In the genomic region with DNA sequence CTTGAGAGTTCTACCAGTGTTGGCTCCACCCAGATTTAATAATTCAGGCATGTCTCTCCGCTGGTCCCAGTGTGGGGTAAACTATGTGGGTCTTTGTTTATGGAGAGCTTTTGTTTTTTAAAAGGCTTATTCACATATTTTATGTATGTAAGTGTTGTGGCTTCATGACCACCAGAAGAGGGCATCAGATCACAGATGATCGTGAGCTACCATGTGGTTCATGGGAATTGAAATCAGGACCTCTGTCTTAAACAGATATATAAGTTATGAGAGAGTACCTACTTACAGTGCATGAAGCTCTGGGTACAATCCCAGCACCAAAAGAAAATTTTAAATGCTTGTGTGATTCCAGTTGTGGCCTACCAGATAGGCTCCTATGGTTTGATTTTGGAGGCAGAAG, we compare ENCODE assay signal across 13 mouse cellular contexts. TPM values are rescaled to one million over a fixed set of nuclear protein-coding genes. Genes with fewer than 3 reads are reported as not detected.
DNase-seq lines count a peak whose midpoint lies in the region; ATAC-seq lines count a peak whose summit lies in the region.
"Had no signal": no experiment of that assay in that cellular context is flagged by ENCODE, and none has a peak within 500 bp of the region (broad histone marks: within the 10 kb centered on the region; RNA-seq: fewer than 3 reads in every experiment).

No protein-coding gene starts in this region.

- H3K27me3 ChIP-seq in embryonic facial prominence, embryonic 11.5 days (ENCODE audit: control insufficient read depth, insufficient read depth, low read length), result no peaks in the 10 kb centered on the region
- no peaks in the 10 kb centered on the region for H3K27me3 ChIP-seq in embryonic facial prominence, embryonic 10.5 days (replicated peaks; ENCODE audit: low read depth, poor library complexity, severe bottlenecking)
- H3K27me3 ChIP-seq in lung, embryonic 16.5 days (ENCODE audit: control insufficient read depth, insufficient read depth, low read depth, low read length), result no peaks in the 10 kb centered on the region
- H3K27me3 ChIP-seq: embryonic facial prominence, embryonic 12.5 days had no signal

- no peaks in the 10 kb centered on the region for H3K9me3 ChIP-seq in embryonic facial prominence, embryonic 11.5 days (replicated peaks; ENCODE audit: control insufficient read depth, low read length)
- no peaks in the 10 kb centered on the region for H3K9me3 ChIP-seq in embryonic facial prominence, embryonic 10.5 days
- no peaks in the 10 kb centered on the region for H3K9me3 ChIP-seq in lung, embryonic 16.5 days (ENCODE audit: control insufficient read depth, low read length)
- H3K9me3 ChIP-seq: embryonic facial prominence, embryonic 12.5 days had no signal

- H3K36me3 ChIP-seq in embryonic facial prominence, embryonic 11.5 days (replicated peaks; ENCODE audit: control insufficient read depth, insufficient read depth, low read depth, low read length), result no peaks in the 10 kb centered on the region
- no peaks in the 10 kb centered on the region for H3K36me3 ChIP-seq in embryonic facial prominence, embryonic 10.5 days (replicated peaks)
- H3K36me3 ChIP-seq in lung, embryonic 16.5 days (ENCODE audit: control insufficient read depth, insufficient read depth, low read length), result no peaks in the 10 kb centered on the region
- H3K36me3 ChIP-seq: embryonic facial prominence, embryonic 12.5 days had no signal

- no peak for ATAC-seq in embryonic facial prominence, embryonic 11.5 days (replicated peaks; ENCODE audit: insufficient number of reproducible peaks, low FRiP score, low TSS enrichment, low read depth)
- ATAC-seq in lung, embryonic 16.5 days (ENCODE audit: low read depth), result 0 out of 2 replicates have a peak, but pooled peaks have one; percentile 51

- no peak overlapping the region for H3K4me2 ChIP-seq in embryonic facial prominence, embryonic 11.5 days (ENCODE audit: low read depth, low read length)
- H3K4me2 ChIP-seq in lung, embryonic 16.5 days (ENCODE audit: low read depth, low read length), result no peak overlapping the region
- H3K4me2 ChIP-seq: embryonic facial prominence, embryonic 12.5 days; heart, embryonic 11.5 days had no signal

- WGBS in embryonic facial prominence, embryonic 11.5 days, result 44% methylated on average over 2 of the region's 2 CpGs
- 40% methylated on average over 2 of the region's 2 CpGs for WGBS in embryonic facial prominence, embryonic 10.5 days
- 17% methylated on average over 2 of the region's 2 CpGs for WGBS in lung, embryonic 16.5 days

- peak; percentile 71 for DNase-seq in embryonic facial prominence, embryonic 11.5 days (ENCODE audit: low spot score)
- no peak for DNase-seq in embryonic facial prominence, embryonic 10.5 days (ENCODE audit: low spot score)
- DNase-seq in left cerebral cortex, postnatal 4 days, result peak; percentile 14
- no peak for DNase-seq in left cerebral cortex, postnatal 36 days (ENCODE audit: low spot score in 2 of 2)
- DNase-seq in R1 (ENCODE audit: low read depth, low spot score), result peak; percentile 65
- no peak for DNase-seq in spleen, adult 12 weeks (ENCODE audit: low spot score)
- no peak for DNase-seq in left cerebral cortex, adult 18-20 months (ENCODE audit: low spot score in 2 of 2)

- H3K4me3 ChIP-seq in embryonic facial prominence, embryonic 11.5 days (ENCODE audit: low read depth, low read length), result no peak overlapping the region
- no peak overlapping the region for H3K4me3 ChIP-seq in embryonic facial prominence, embryonic 10.5 days
- no peak overlapping the region for H3K4me3 ChIP-seq in lung, embryonic 16.5 days (ENCODE audit: low read length)
- H3K4me3 ChIP-seq: embryonic facial prominence, embryonic 12.5 days had no signal

- H3K27ac ChIP-seq in embryonic facial prominence, embryonic 11.5 days (replicated peaks; ENCODE audit: low read depth, low read length), result no peak overlapping the region
- no peak overlapping the region; the same call in 1 of the 2 replicates for H3K27ac ChIP-seq in embryonic facial prominence, embryonic 10.5 days (replicated peaks)
- H3K27ac ChIP-seq in lung, embryonic 16.5 days (ENCODE audit: low read length), result no peak overlapping the region
- H3K27ac ChIP-seq: embryonic facial prominence, embryonic 12.5 days had no signal

- H3K4me1 ChIP-seq in embryonic facial prominence, embryonic 11.5 days (ENCODE audit: control insufficient read depth, insufficient read depth, low read length), result no peaks in the 10 kb centered on the region
- peaks cover 12% of the 10 kb centered on the region for H3K4me1 ChIP-seq in embryonic facial prominence, embryonic 10.5 days
- no peaks in the 10 kb centered on the region; the same call in 1 of the 2 replicates for H3K4me1 ChIP-seq in lung, embryonic 16.5 days (replicated peaks; ENCODE audit: control insufficient read depth, insufficient read depth, low read length)

- intact Hi-C loops in left cerebral cortex, postnatal 4 days (cut with DNase I), result loop anchor here (5.0 kb wide), 1 partner anchor 148 kb away; no protein-coding TSS in a partner anchor
- intact Hi-C loops in left cerebral cortex, postnatal 36 days (cut with DNase I), result loop anchor here (5.0 kb wide), 2 partner anchors 148 to 453 kb away; partner anchors contain the start of gene Atg4c

- no peak overlapping the region for H3K9ac ChIP-seq in embryonic facial prominence, embryonic 11.5 days (replicated peaks; ENCODE audit: low read length)
- H3K9ac ChIP-seq in lung, embryonic 16.5 days (ENCODE audit: low read length), result no peak overlapping the region
- H3K9ac ChIP-seq: embryonic facial prominence, embryonic 12.5 days had no signal

RNA-seq across cellular contexts. Expression of gene L1td1, which starts 13.2 kb away (rescaled TPM):
- 0.24 and 0.32 TPM in 2 replicates for polyA plus RNA-seq in embryonic facial prominence, embryonic 11.5 days (2014; fragmentation: Nextera tagmentation; extraction: Ambion mirVana)
- polyA plus RNA-seq in embryonic facial prominence, embryonic 10.5 days (2016; fragmentation: Nextera tagmentation; extraction: Ambion mirVana), result 0.35 and 0.44 TPM in 2 replicates
- total RNA-seq in left cerebral cortex, postnatal 4 days (2021), result not detected
- total RNA-seq in left cerebral cortex, postnatal 36 days (2021), result not detected
- 0.09 and 0.18 TPM in 2 replicates for polyA plus RNA-seq in lung, embryonic 16.5 days (2015; fragmentation: Nextera tagmentation; extraction: Ambion mirVana)
- total RNA-seq in left cerebral cortex, adult 18-20 months (2021), result under 1 TPM in 1 of 2 experiments, not detected in 1; 0.14 TPM
- total RNA-seq: adrenal gland, postnatal 36 days; layer of hippocampus, postnatal 25 days had no signal
- polyA plus RNA-seq: small intestine, adult 2 months had no signal

Comparison
In these comparisons a context has a peak if more than half of its experiments do, and no peak if none do; other contexts are left out.
1. DNase-seq: peak in embryonic facial prominence, embryonic 11.5 days (single experiment), left cerebral cortex, postnatal 4 days (single experiment) and R1 (single experiment); none in embryonic facial prominence, embryonic 10.5 days (single experiment), left cerebral cortex, postnatal 36 days (0 of 2), spleen, adult 12 weeks (single experiment) and left cerebral cortex, adult 18-20 months (0 of 2).